ENCODE assay signal across 12 mouse cellular contexts in genomic region chr8:111031572-111031971, GRCm38 (mm10). TPM values are rescaled to one million over a fixed set of nuclear protein-coding genes. Genes with fewer than 3 reads are reported as not detected.
A peak's percentile ranks its signal among the peaks of the same experiment; 100 is the strongest.
DNase-seq lines count a peak whose midpoint lies in the region; ATAC-seq and TF ChIP-seq lines count a peak whose summit lies in the region.
"Had no signal": no experiment of that assay in that cellular context is flagged by ENCODE, and none has a peak within 500 bp of the region (broad histone marks: within the 10 kb centered on the region; RNA-seq: fewer than 3 reads in every experiment).

Gene Ddx19b, minus strand, starts transcription at chr8:111031751.

- no peak within 1 kb of the TSS for H3K27ac ChIP-seq in CH12.LX (ENCODE audit: insufficient read depth, low read depth)
- H3K27ac ChIP-seq: embryonic facial prominence, embryonic 12.5 days; liver, embryonic 15.5 days had no signal

- H3K27me3 ChIP-seq in CH12.LX (replicated peaks) = no peaks in the 10 kb centered on the region
- H3K27me3 ChIP-seq: embryonic facial prominence, embryonic 12.5 days had no signal

- no peaks in the 10 kb centered on the region for H3K9me3 ChIP-seq in CH12.LX (replicated peaks; ENCODE audit: low read length)
- H3K9me3 ChIP-seq: embryonic facial prominence, embryonic 12.5 days; liver, embryonic 15.5 days had no signal

- dilution Hi-C loops in CH12.LX (cut with MboI; ENCODE audit: extremely low pct_ligation_motif_present, extremely low pct_unique_long_range_greater_than_20kb, low sequenced_read_pairs) = no loop called here

- peaks cover 28% of the 10 kb centered on the region for H3K79me2 ChIP-seq in CH12.LX (replicated peaks; ENCODE audit: control insufficient read depth, extremely low read depth, insufficient read depth, poor library complexity, severe bottlenecking)

- TF ChIP-seq CTCF in CH12.LX (conservative IDR thresholded peaks at IDR 0.05 in 1 of 2, IDR thresholded peaks at IDR 0.05 in 1 of 2; ENCODE audit: low read depth in 2 of 2, low read length in 2 of 2) = no peak

- peak within 1 kb of the TSS; percentile 56 to 66 (median 64) for H3K4me3 ChIP-seq in CH12.LX (replicated peaks in 1 of 3; ENCODE audit: low read depth in 2 of 3, low read length in 2 of 3, poor library complexity in 1 of 3)
- H3K4me3 ChIP-seq: embryonic facial prominence, embryonic 12.5 days had no signal

- H3K4me2 ChIP-seq in CH12.LX (ENCODE audit: insufficient read depth, low read depth, poor library complexity, severe bottlenecking) = peak within 1 kb of the TSS; percentile 72
- H3K4me2 ChIP-seq: embryonic facial prominence, embryonic 12.5 days had no signal

- H3K4me1 ChIP-seq in CH12.LX (ENCODE audit: control insufficient read depth in 1 of 2, insufficient read depth in 2 of 2) = peaks cover 5 to 36% of the 10 kb centered on the region in 2 experiments; a peak in 3 of 4 replicates

- H3K36me3 ChIP-seq in CH12.LX (replicated peaks in 1 of 2; ENCODE audit: control insufficient read depth in 1 of 2, insufficient read depth in 1 of 2, low read length in 1 of 2) = peaks cover 11 to 20% of the 10 kb centered on the region in 2 experiments

- H3K9ac ChIP-seq in CH12.LX (ENCODE audit: insufficient read depth, low read depth) = peak within 1 kb of the TSS; percentile 87
- H3K9ac ChIP-seq: embryonic facial prominence, embryonic 12.5 days; liver, embryonic 15.5 days had no signal

- no peak for TF ChIP-seq RAD21 in CH12.LX (IDR thresholded peaks at IDR 0.05; ENCODE audit: low read depth, low read length)

- in situ Hi-C loops in CH12.LX (cut with MboI; ENCODE audit: low pct_ligation_motif_present, low pct_unique_long_range_greater_than_20kb, low sequenced_read_pairs) = no loop called here

- no peak for ATAC-seq in hematopoietic stem cell, adult 5-6 weeks (replicated peaks in 1 of 2; ENCODE audit: insufficient read depth in 1 of 2, low FRiP score in 2 of 2, low TSS enrichment in 1 of 2, low read depth in 1 of 2, poor library complexity in 2 of 2, severe bottlenecking in 2 of 2)
- ATAC-seq in inflammation-experienced regulatory T-cells, adult 6 months = no peak

- TF ChIP-seq POLR2A in CH12.LX (IDR thresholded peaks at IDR 0.05; ENCODE audit: low read depth, low read length) = no peak

- DNase-seq in gastrocnemius, adult 18-20 months (ENCODE audit: low spot score) = no peak
- DNase-seq in gastrocnemius, postnatal 10 days = no peak
- DNase-seq in CH12.LX (ENCODE audit: extremely low read depth) (no peak), R1 (ENCODE audit: low read depth, low spot score) (peak; percentile 90)
- DNase-seq in lung, adult 18-20 months = no peak
- DNase-seq in frontal cortex, postnatal 10 days (ENCODE audit: low spot score in 2 of 2) = no peak
- DNase-seq: kidney, adult 2 months; thymus, postnatal 36 days had no signal

- no peak for TF ChIP-seq EP300 in CH12.LX (IDR thresholded peaks at IDR 0.05; ENCODE audit: low read length)

TF ChIP-seq in CH12.LX, 34 proteins besides CTCF, POLR2A, EP300 and RAD21:
- TF ChIP-seq MAX (IDR thresholded peaks at IDR 0.05; ENCODE audit: low read length) (no peak), JUN (IDR thresholded peaks at IDR 0.05; ENCODE audit: insufficient read depth, low read depth, low read length) (no peak), NRF1 (IDR thresholded peaks at IDR 0.05; ENCODE audit: low read depth, low read length) (no peak)
TF ChIP-seq in CH12.LX: peak in this region for 0.

RNA-seq across cellular contexts. Expression of gene Ddx19b, which starts in this region (rescaled TPM):
- 10 to 100 TPM; 10.8 to 11.7 TPM for total RNA-seq in gastrocnemius, adult 18-20 months (2021)
- 10 to 100 TPM in 1 of 2 experiments, 1 to 10 TPM in 1; 9.9 to 10.4 TPM for total RNA-seq in gastrocnemius, postnatal 10 days (2021)
- total RNA-seq in CH12.LX (2012; rRNA removed) (12.6 and 13.0 TPM in 2 replicates), CH12.LX (2014; rRNA removed) (14.4 and 14.9 TPM in 2 replicates)
- polyA plus RNA-seq in CH12.LX (2012; ENCODE audit: insufficient read length, low read depth) = 13.5 and 14.1 TPM in 2 replicates
- total RNA-seq in hematopoietic stem cell, adult 5-6 weeks (2017) = 15.7 and 17.2 TPM in 2 replicates
- polyA plus RNA-seq in inflammation-experienced regulatory T-cells, adult 6 months (2017; shearing (Covaris generic)) = 1 to 10 TPM; 6.1 to 7.4 (median 7.4) TPM
